Mouse (Mus musculus) telencephalon, adult 2 months (tissue): Measurements from ENCODE around the gene Dennd1b.

Source experiments
- DNase-seq: peaks from one replicate; pipeline ENCODE4 v3.0.0-alpha.2; 2011; ENCODE audit warnings: low read depth, low spot score

Dennd1b gene

GRCm38 (mm10) chr1:139180481-139181149 is 217.4 kb downstream of the Dennd1b start:
- DNase-seq = peak; percentile 57

GRCm38 (mm10) chr1:139192635-139193034 is 229.4 kb downstream of the Dennd1b start:
- DNase-seq = no peak

GRCm38 (mm10) chr1:139194011-139194410 is 230.8 kb downstream of the Dennd1b start:
- no peak for DNase-seq

- DNase-seq = no peak
Measured at GRCm38 (mm10) chr1:139194428-139195028, 231.3 kb downstream of the Dennd1b start.

- DNase-seq = no peak
Measured at GRCm38 (mm10) chr1:139203026-139203425, 239.8 kb downstream of the Dennd1b start.

DNA sequence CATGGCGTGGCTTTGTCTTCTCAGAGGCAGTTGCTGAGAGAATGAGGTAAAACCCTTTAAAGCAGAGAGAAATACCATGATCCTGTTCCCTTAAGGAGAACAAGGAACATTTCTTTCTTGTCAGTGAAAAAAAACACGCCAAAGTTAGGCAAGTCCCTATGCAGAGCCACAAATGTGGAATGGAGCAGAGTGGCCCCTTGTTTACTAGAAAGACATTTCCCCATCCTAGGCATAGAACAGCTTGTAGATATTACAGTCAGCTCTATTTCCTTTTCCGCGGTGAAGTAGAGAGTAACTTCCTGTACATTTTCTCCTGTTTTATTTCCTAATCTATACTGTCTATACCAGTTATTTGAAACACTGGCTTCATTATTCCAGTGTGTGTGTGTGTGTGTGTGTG is 243.0 kb downstream of the Dennd1b start:
- no peak for DNase-seq

DNA sequence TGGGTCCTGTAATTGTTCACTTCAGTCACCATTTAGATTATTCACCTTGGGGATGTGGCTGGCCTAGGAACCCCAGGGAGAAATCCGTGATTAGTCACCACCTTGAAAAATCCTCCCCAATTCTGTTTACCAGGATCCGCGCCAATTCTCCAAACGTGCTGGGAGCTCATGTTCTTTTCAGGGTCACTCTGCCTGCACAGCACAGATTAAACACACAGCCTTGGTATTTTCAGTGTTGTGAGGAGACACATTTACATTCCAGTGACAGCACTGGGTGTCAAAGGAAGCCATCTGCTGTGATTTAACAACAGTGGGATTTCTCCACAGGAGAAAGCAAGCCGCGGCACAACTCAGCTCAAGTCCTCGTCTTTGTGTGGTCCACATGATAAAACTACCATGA is 246.6 kb downstream of the Dennd1b start:
- peak; percentile 47 for DNase-seq

GRCm38 (mm10) chr1:139210505-139210904 is 247.3 kb downstream of the Dennd1b start:
- no peak for DNase-seq

GRCm38 (mm10) chr1:139215311-139215710 is 252.1 kb downstream of the Dennd1b start:
- no peak for DNase-seq

DNA sequence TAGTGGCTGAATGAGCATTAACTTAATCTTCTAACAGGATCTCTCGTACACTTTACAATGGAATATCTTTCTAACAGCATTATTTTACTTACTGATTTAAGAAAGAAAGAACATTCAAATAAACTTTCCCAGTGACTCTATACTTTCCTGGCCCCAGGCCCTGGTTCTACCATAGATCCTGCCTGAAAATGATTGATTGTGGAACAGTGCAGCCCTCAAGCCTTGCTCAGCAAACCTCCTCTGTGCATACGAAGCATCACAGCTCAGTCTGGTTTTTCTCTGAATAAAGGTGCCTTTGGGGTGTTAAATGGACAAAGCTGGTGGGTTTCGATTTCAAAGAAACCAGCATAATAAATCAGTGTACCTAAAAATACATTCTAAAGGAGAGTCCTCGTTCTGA is 260.6 kb downstream of the Dennd1b start:
- no peak for DNase-seq

GRCm38 (mm10) chr1:139224309-139224949 is 261.2 kb downstream of the Dennd1b start:
- DNase-seq = no peak
